In the genomic region with DNA sequence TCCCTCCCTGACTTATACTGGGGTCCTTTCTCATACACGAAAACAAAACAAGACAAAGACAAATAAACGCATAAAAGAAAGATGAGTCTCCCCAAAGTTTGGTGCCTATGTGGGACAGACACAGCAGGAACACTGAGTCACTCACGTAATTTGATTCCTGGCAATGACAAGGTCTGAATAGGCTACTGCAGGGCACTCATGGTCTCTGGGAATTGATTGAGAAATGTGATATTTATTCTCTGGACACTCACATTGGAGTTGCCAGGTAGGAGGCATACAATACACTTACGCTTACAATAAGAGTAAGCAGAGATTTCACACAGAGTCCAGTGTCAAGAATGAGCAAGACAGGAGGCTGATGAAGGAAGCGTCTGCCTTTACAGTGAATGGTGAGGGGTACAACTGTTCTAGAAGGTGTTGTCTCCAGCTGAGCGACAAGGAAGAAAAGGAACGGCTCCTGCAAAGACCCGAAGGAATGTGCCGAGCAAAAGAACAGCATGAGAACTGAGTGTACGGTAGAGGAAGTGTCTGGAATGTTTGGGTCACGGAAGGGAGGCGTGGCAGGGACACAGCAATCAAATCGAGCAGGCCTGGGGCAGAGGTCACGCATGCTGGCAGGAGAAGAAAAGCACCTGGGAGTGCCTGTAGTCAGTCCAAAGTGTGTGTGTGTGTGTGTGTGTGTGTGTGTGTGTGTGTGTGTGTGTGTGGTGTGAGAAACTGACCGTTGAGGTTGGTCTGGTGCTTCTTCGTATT, we compare ENCODE assay signal across 10 mouse cellular contexts. TPM values are rescaled to one million over a fixed set of nuclear protein-coding genes. Genes with fewer than 3 reads are reported as not detected.
DNase-seq lines count a peak whose midpoint lies in the region; ATAC-seq and TF ChIP-seq lines count a peak whose summit lies in the region.
"Had no signal": no experiment of that assay in that cellular context is flagged by ENCODE, and none has a peak within 500 bp of the region (broad histone marks: within the 10 kb centered on the region; RNA-seq: fewer than 3 reads in every experiment).

No protein-coding gene starts in this region.

- H3K4me3 ChIP-seq in heart, embryonic 12.5 days: no peak overlapping the region
- H3K4me3 ChIP-seq in limb, embryonic 11.5 days (ENCODE audit: low read depth, low read length): no peak overlapping the region
- H3K4me3 ChIP-seq in stomach, embryonic 15.5 days (replicated peaks): no peak overlapping the region
- no peak overlapping the region for H3K4me3 ChIP-seq in left cerebral cortex, adult 2 months
- H3K4me3 ChIP-seq: neural tube, embryonic 12.5 days had no signal

- WGBS in heart, embryonic 12.5 days: 47% methylated on average over 16 of the region's 16 CpGs
- WGBS in limb, embryonic 11.5 days: 44% methylated on average over 16 of the region's 16 CpGs
- 31% methylated on average over 16 of the region's 16 CpGs for WGBS in stomach, embryonic 15.5 days

- H3K27me3 ChIP-seq in heart, embryonic 12.5 days (replicated peaks): no peaks in the 10 kb centered on the region
- H3K27me3 ChIP-seq in limb, embryonic 11.5 days (ENCODE audit: control insufficient read depth, insufficient read depth, low read length): no peaks in the 10 kb centered on the region
- no peaks in the 10 kb centered on the region for H3K27me3 ChIP-seq in stomach, embryonic 15.5 days (replicated peaks)
- H3K27me3 ChIP-seq: CH12.LX; neural tube, embryonic 12.5 days had no signal

- H3K27ac ChIP-seq in heart, embryonic 12.5 days (ENCODE audit: poor library complexity, severe bottlenecking): no peak overlapping the region
- H3K27ac ChIP-seq in limb, embryonic 11.5 days (replicated peaks; ENCODE audit: low read depth, low read length): no peak overlapping the region
- H3K27ac ChIP-seq in stomach, embryonic 15.5 days: peak overlapping the region; percentile 6; the same call in 1 of the 2 replicates
- no peak overlapping the region for H3K27ac ChIP-seq in left cerebral cortex, adult 2 months
- H3K27ac ChIP-seq: neural tube, embryonic 12.5 days had no signal

- H3K9ac ChIP-seq in heart, embryonic 12.5 days: no peak overlapping the region
- no peak overlapping the region for H3K9ac ChIP-seq in limb, embryonic 11.5 days (ENCODE audit: low read length)
- H3K9ac ChIP-seq in stomach, embryonic 15.5 days: no peak overlapping the region
- H3K9ac ChIP-seq: neural tube, embryonic 12.5 days had no signal

- intact Hi-C loops in left cerebral cortex, postnatal 14 days (cut with DNase I): no loop called here
- intact Hi-C loops in left cerebral cortex, adult 2 months (cut with DNase I): no loop called here

- no peaks in the 10 kb centered on the region for H3K36me3 ChIP-seq in heart, embryonic 12.5 days
- no peaks in the 10 kb centered on the region for H3K36me3 ChIP-seq in limb, embryonic 11.5 days (ENCODE audit: control insufficient read depth, insufficient read depth, low read length)
- H3K36me3 ChIP-seq in stomach, embryonic 15.5 days: no peaks in the 10 kb centered on the region
- H3K36me3 ChIP-seq: neural tube, embryonic 12.5 days had no signal

- no peaks in the 10 kb centered on the region; the same call in 1 of the 2 replicates for H3K9me3 ChIP-seq in heart, embryonic 12.5 days (replicated peaks)
- H3K9me3 ChIP-seq in limb, embryonic 11.5 days (ENCODE audit: control insufficient read depth, low read length): no peaks in the 10 kb centered on the region
- no peaks in the 10 kb centered on the region for H3K9me3 ChIP-seq in stomach, embryonic 15.5 days
- H3K9me3 ChIP-seq: neural tube, embryonic 12.5 days had no signal

- H3K4me1 ChIP-seq in heart, embryonic 12.5 days (replicated peaks): peaks cover 12% of the 10 kb centered on the region
- no peaks in the 10 kb centered on the region for H3K4me1 ChIP-seq in limb, embryonic 11.5 days (ENCODE audit: control insufficient read depth, insufficient read depth, low read length)
- 0 out of 2 replicates have a peak, but pooled peaks cover 4% of the 10 kb centered on the region for H3K4me1 ChIP-seq in stomach, embryonic 15.5 days
- H3K4me1 ChIP-seq: neural tube, embryonic 12.5 days had no signal

- TF ChIP-seq CTCF in left cerebral cortex, adult 2 months (IDR thresholded peaks at IDR 0.05): no peak

- no peak; the same call in 1 of the 2 replicates for ATAC-seq in heart, embryonic 12.5 days (ENCODE audit: insufficient number of reproducible peaks, low FRiP score)
- ATAC-seq in limb, embryonic 11.5 days (ENCODE audit: insufficient number of reproducible peaks, low FRiP score, low TSS enrichment, low read depth): no peak
- peak; percentile 79 for ATAC-seq in stomach, embryonic 15.5 days (ENCODE audit: insufficient read depth, low FRiP score, low read depth)

- DNase-seq in heart, adult 11 months: peak; percentile 93
- DNase-seq in heart, adult 8-10 months (ENCODE audit: low spot score): no peak
- DNase-seq in limb, embryonic 11.5 days (ENCODE audit: low spot score): peak; percentile 67
- no peak for DNase-seq in frontal cortex, postnatal 36 days (ENCODE audit: low spot score in 2 of 2)
- DNase-seq in left cerebral cortex, postnatal 14 days (ENCODE audit: low spot score in 2 of 2): no peak
- DNase-seq in left cerebral cortex, adult 2 months (ENCODE audit: extremely low spot score in 1 of 2, low spot score in 2 of 2): no peak

- H3K4me2 ChIP-seq in heart, embryonic 12.5 days: peak overlapping the region; percentile 11; the same call in 1 of the 2 replicates
- no peak overlapping the region for H3K4me2 ChIP-seq in limb, embryonic 11.5 days (ENCODE audit: low read depth, severe bottlenecking)
- H3K4me2 ChIP-seq in stomach, embryonic 15.5 days: peak overlapping the region; percentile 27
- H3K4me2 ChIP-seq: neural tube, embryonic 12.5 days had no signal

RNA-seq across cellular contexts. Expression of gene Slc22a5, which starts 12.5 kb away (rescaled TPM):
- 10 to 100 TPM; 19.8 to 26.2 (median 23.5) TPM for total RNA-seq in heart, adult 8-10 months (2022)
- polyA plus RNA-seq in heart, embryonic 12.5 days (2016; fragmentation: Nextera tagmentation; extraction: Ambion mirVana): 8.9 and 9.6 TPM in 2 replicates
- 5.3 and 6.6 TPM in 2 replicates for polyA plus RNA-seq in limb, embryonic 11.5 days (2014; fragmentation: Nextera tagmentation; extraction: Ambion mirVana)
- 7.8 and 9.3 TPM in 2 replicates for polyA plus RNA-seq in stomach, embryonic 15.5 days (2015; fragmentation: Nextera tagmentation; extraction: Ambion mirVana)
- 10 to 100 TPM in 1 of 2 experiments, 1 to 10 TPM in 1; 9.4 to 10.9 TPM for total RNA-seq in left cerebral cortex, postnatal 14 days (2021)
- total RNA-seq in left cerebral cortex, adult 2 months (2021): 10 to 100 TPM in 1 of 2 experiments, 1 to 10 TPM in 1; 9.5 to 10.5 TPM

RNA-seq across cellular contexts. Expression of gene Gm12216, which starts 44.9 kb away (rescaled TPM):
- total RNA-seq in heart, adult 8-10 months (2022): 1 to 10 TPM; 1.2 to 3.0 (median 2.1) TPM
- polyA plus RNA-seq in heart, embryonic 12.5 days (2016; fragmentation: Nextera tagmentation; extraction: Ambion mirVana): 0.19 and 0.27 TPM in 2 replicates
- 0.47 TPM in 1 of 2 replicates, not detected in the other for polyA plus RNA-seq in limb, embryonic 11.5 days (2014; fragmentation: Nextera tagmentation; extraction: Ambion mirVana)
- 1.7 and 2.4 TPM in 2 replicates for polyA plus RNA-seq in stomach, embryonic 15.5 days (2015; fragmentation: Nextera tagmentation; extraction: Ambion mirVana)
- total RNA-seq in left cerebral cortex, postnatal 14 days (2021): 1 to 10 TPM; 2.0 to 3.1 TPM
- 1 to 10 TPM; 3.0 to 5.9 TPM for total RNA-seq in left cerebral cortex, adult 2 months (2021)
- polyA plus RNA-seq: neural tube, embryonic 12.5 days had no signal

Comparison
In these comparisons a context has a peak if more than half of its experiments do, and no peak if none do; other contexts are left out.
1. DNase-seq: peak in heart, adult 11 months (single experiment) and limb, embryonic 11.5 days (single experiment); none in heart, adult 8-10 months (single experiment), frontal cortex, postnatal 36 days (0 of 2), left cerebral cortex, postnatal 14 days (0 of 2) and left cerebral cortex, adult 2 months (0 of 2).